Mouse (Mus musculus): ENCODE data around the gene Usp37.
"Not testable (repeated sequence)": the region's sequence is repeated elsewhere in the genome, so short reads cannot be mapped to it uniquely, and the experiment has no call there.

The Usp37 gene

GRCm38 (mm10) chr1:74396456-74397222, 147.4 kb downstream of the Usp37 start:
- not testable (repeated sequence) for DNase-seq

GRCm38 (mm10) chr1:74395290-74395689, 148.8 kb downstream of the Usp37 start:
- DNase-seq, result no peak

- DNase-seq, result no peak
Observed at GRCm38 (mm10) chr1:74394858-74395257, 149.2 kb downstream of the Usp37 start.

GRCm38 (mm10) chr1:74394311-74394710, 149.8 kb downstream of the Usp37 start:
- no peak for DNase-seq

GRCm38 (mm10) chr1:74393697-74394096, 150.4 kb downstream of the Usp37 start:
- no peak for DNase-seq

- peak in 1 of 2 experiments; percentile 26 for DNase-seq
Observed at GRCm38 (mm10) chr1:74393010-74393409, 151.1 kb downstream of the Usp37 start.

- no peak for DNase-seq
Observed at GRCm38 (mm10) chr1:74392446-74392994, 151.6 kb downstream of the Usp37 start.

GRCm38 (mm10) chr1:74391844-74392441, 152.1 kb downstream of the Usp37 start:
- peak; percentile 63 to 68 for DNase-seq

- DNase-seq, result peak; percentile 96 to 97
Observed at GRCm38 (mm10) chr1:74390924-74391748, 152.9 kb downstream of the Usp37 start, which contains the start of gene Ctdsp1. Gene Ctdsp1, plus strand, starts transcription at chr1:74391509.

GRCm38 (mm10) chr1:74390287-74390906, 153.7 kb downstream of the Usp37 start:
- DNase-seq, result peak; percentile 64 to 79

- DNase-seq, result no peak
Observed at GRCm38 (mm10) chr1:74389831-74390286, 154.2 kb downstream of the Usp37 start.

- no peak for DNase-seq
Observed at GRCm38 (mm10) chr1:74388398-74388920, 155.6 kb downstream of the Usp37 start.

GRCm38 (mm10) chr1:74387386-74387988, 156.6 kb downstream of the Usp37 start:
- DNase-seq, result peak in 1 of 2 experiments; percentile 22

- peak; percentile 92 to 95 for DNase-seq
Observed at GRCm38 (mm10) chr1:74386714-74387385, 157.2 kb downstream of the Usp37 start.

- DNase-seq, result no peak
Observed at GRCm38 (mm10) chr1:74386363-74386713, 157.7 kb downstream of the Usp37 start.

- no peak for DNase-seq
Observed at GRCm38 (mm10) chr1:74385531-74385930, 158.6 kb downstream of the Usp37 start.

All from cerebellum, postnatal 14 days (tissue).